Mouse (Mus musculus) limb, embryonic 10.5 days (tissue): ENCODE measurements around the gene Mapk8. TPM values are rescaled to one million over a fixed set of nuclear protein-coding genes. Genes with fewer than 3 reads are reported as not detected.

ENCODE experiments used
- DNase-seq: peaks from one replicate; pipeline ENCODE4 v3.0.0-alpha.2; 2017; ENCODE audit warnings: low spot score
- H3K27ac ChIP-seq: fragments of 300-500 bp; sonication (generic); 2 replicates; pipeline ENCODE4 v1.5.1; 2016; ENCODE audit warnings: mild to moderate bottlenecking
- H3K27me3 ChIP-seq: fragments of 300-500 bp; sonication (generic); 2 replicates; pipeline ENCODE4 v1.6.1; 2016; ENCODE audit warnings: low read depth, mild to moderate bottlenecking; ENCODE audit not compliant: poor library complexity, severe bottlenecking
- H3K36me3 ChIP-seq: fragments of 300-500 bp; sonication (generic); 2 replicates; pipeline ENCODE4 v1.6.1; 2016; ENCODE audit warnings: mild to moderate bottlenecking, moderate library complexity
- H3K4me1 ChIP-seq: fragments of 300-500 bp; sonication (generic); 2 replicates; pipeline ENCODE4 v1.6.1; 2016
- H3K4me3 ChIP-seq: fragments of 300-500 bp; sonication (generic); 2 replicates; pipeline ENCODE4 v1.5.1; 2016; ENCODE audit warnings: mild to moderate bottlenecking, moderate library complexity
- H3K9me3 ChIP-seq: fragments of 300-500 bp; sonication (generic); replicated peaks from 2 replicates; pipeline ENCODE4 v1.6.1; 2016; ENCODE audit warnings: mild to moderate bottlenecking
- WGBS: fragments of 180-500 bp; shearing (Covaris S2); methylation state at CpG from one replicate; pipeline ENCODE4 v1.1.7; 2016; 5-methylcytosine and 5-hydroxymethylcytosine counted together
- polyA plus RNA-seq: library from polyadenylated mRNA; unstranded; fragments of >200 nt; fragmentation: Nextera tagmentation; extraction: Ambion mirVana; gene quantifications from 2 replicates; pipeline ENCODE4 v1.2.1, GENCODE M21; 2016

Gene Mapk8
- polyA plus RNA-seq, 1 experiment from 2014 or later, result 24.6 TPM

DNA sequence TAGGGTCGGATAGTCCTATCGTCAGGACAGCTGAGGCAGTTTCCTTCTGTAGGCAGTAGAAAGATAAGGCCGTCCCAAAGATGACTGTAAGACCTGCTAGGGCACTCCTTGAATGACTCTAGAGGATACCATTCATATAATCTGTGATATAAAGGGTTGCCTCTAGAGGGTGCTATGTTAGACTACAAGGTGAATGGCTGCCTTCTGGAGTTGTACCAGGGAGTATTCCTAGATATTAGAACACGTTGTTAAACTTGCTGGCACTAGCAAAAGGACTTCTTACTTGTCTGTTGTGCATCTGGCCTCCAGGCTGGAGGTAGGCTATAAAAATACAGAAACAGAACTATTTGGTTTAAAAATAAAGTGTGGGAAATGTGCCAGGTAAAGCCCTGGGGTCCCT, 116.0 kb downstream of the Mapk8 start:
- no peak overlapping the region for H3K4me3 ChIP-seq
- H3K9me3 ChIP-seq, result no peaks in the 10 kb centered on the region
- WGBS, result 65% methylated on average over 4 of the region's 4 CpGs
- no peak overlapping the region for H3K27ac ChIP-seq
- no peak for DNase-seq
- no peaks in the 10 kb centered on the region for H3K27me3 ChIP-seq
- H3K4me1 ChIP-seq, result peaks cover 33% of the 10 kb centered on the region
- no peaks in the 10 kb centered on the region for H3K36me3 ChIP-seq

DNA sequence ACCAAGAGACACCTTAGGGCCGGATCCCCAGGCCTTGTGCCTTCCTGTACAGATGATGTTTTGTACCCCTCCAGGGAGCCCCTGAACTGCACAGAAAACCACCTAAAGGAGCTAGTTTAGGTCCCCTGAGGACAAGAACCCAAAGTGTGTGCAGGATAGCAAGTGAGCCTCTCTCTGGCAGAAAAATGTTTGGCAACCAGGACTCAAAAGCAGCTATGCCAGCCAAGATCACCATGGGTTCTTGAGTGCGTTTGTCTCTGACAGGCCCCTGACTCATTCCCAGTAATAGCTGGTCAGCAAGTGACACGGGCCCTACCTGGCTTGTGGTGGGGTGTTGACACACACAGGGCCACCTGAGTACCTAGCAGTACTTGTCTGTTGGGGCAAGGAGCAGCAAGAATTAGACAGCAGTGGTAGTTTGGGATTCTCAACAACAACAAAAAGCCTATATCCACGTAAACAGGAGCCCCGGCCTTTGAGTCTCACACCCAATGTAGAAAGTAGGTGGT, 117.6 kb downstream of the Mapk8 start:
- Histone ChIP-seq H3K4me3 (no peak overlapping the region), H3K9me3 (no peaks in the 10 kb centered on the region), H3K4me1 (peaks cover 30% of the 10 kb centered on the region), H3K27me3 (peaks cover 3% of the 10 kb centered on the region; the same call in 1 of the 2 replicates), H3K36me3 (no peaks in the 10 kb centered on the region), H3K27ac (peak overlapping the region; percentile 1; the same call in 1 of the 2 replicates)
- WGBS, result 90% methylated on average over 5 of the region's 5 CpGs
- DNase-seq, result no peak

DNA sequence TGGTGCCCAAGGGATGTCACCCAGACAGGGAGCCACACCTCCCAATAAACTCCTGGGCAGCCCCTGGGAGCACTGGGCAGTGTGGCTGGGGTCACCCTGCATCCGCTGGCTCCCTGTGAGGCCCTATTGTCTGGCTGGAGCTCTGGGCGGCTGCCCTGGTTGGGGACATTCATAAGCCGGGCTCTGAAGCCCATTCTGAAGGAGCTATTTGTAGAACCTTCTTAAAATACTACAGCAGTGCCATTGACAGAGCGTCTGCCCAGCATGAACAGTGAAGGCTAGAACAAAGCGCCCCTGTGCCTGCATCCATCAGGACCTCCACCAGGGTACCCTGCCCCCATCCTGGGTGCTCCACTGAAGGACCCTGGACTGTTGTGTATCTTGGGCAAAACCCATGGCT, 118.6 kb downstream of the Mapk8 start:
- DNase-seq, result no peak
- peaks cover 7% of the 10 kb centered on the region; the same call in 1 of the 2 replicates for H3K27me3 ChIP-seq
- no peaks in the 10 kb centered on the region for H3K9me3 ChIP-seq
- peaks cover 30% of the 10 kb centered on the region for H3K4me1 ChIP-seq
- WGBS, result 56% methylated on average over 5 of the region's 5 CpGs
- H3K4me3 ChIP-seq, result no peak overlapping the region
- no peaks in the 10 kb centered on the region for H3K36me3 ChIP-seq
- H3K27ac ChIP-seq, result peak overlapping the region; percentile 76

Other genes with a start within 250 kb of the Mapk8 start
- 2.4 and 3.9 TPM in 2 replicates for gene Arhgap22, start 233.1 kb downstream of the Mapk8 start, polyA plus RNA-seq
- 0.05 TPM in 1 of 2 replicates, not detected in the other for gene Frmpd2, start 24.5 kb upstream of the Mapk8 start, polyA plus RNA-seq
- 0.08 TPM in 1 of 2 replicates, not detected in the other for gene Ptpn20, start 142.0 kb upstream of the Mapk8 start, polyA plus RNA-seq